Mouse (Mus musculus) thymus, adult 2 months (tissue): ENCODE results near the gene Palld.

Experiments
- CTCF ChIP-seq: fragments of 200-500 bp; IDR thresholded peaks from 2 replicates; pipeline ENCODE4 v1.5.1; 2012; ENCODE audit warnings: mild to moderate bottlenecking, control low read depth, low read length, moderate library complexity, borderline replicate concordance; ENCODE audit not compliant: control insufficient read depth, poor library complexity, insufficient read depth; ENCODE audit errors: extremely low read depth
- POLR2A ChIP-seq: fragments of 200-500 bp; IDR thresholded peaks from 2 replicates; pipeline ENCODE4 v1.6.1; 2012; ENCODE audit warnings: mild to moderate bottlenecking, low read length, control low read depth, moderate library complexity; ENCODE audit not compliant: control insufficient read depth, poor library complexity, insufficient read depth; ENCODE audit errors: extremely low read depth

DNA sequence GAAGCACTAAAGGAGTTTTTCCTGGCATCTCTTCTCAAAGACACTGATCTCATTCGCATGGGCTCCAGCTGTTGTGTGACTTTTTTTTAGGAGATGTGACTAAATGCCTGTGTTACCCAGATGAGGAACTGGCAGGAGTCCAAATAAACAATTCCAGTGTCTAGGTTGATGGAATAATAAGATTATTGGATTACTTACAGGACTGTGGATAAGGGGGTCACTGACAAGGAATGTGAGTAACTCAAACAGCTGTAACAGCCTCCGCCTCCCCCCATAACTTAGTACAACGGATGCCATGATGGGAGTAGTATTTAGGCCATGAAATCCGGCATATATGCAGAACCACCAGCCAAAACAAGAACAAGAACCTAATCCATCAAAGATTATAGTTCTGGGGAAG, 14.8 kb upstream of the Palld start:
- no peak for TF ChIP-seq POLR2A
- TF ChIP-seq CTCF: no peak
